Mouse (Mus musculus) erythroblast, embryonic 14.5 days (primary cell): Measurements from ENCODE around the gene Slc6a13.

Experiments
- GATA1 ChIP-seq: IDR thresholded peaks from 2 replicates; pipeline ENCODE4 v1.6.1; 2012; ENCODE audit warnings: low read length, inconsistent platforms, mixed read lengths
- TAL1 ChIP-seq: IDR thresholded peaks from 3 replicates; pipeline ENCODE4 v1.6.1; 2012; ENCODE audit warnings: low read length, inconsistent platforms, mixed read lengths

DNA sequence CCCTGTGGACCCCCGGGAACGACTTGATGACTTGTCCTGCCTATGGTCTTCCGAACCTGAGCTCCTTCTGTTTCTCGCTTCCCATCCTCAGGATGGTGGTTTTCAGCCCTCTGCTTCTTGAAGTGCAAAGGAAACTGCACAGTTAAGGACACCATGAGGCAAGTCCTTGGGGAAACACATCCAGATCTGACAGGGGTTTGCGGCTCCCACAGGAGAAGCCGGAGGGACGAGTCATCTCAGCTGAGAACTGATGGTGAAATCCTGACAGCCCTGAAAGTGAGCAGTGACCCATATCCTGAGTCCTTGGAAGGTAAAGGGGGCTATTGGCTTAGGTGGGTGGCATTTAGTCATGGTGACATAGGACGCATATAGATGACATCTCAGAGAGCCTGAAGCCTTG lies 80.5 kb downstream of the Slc6a13 start:
- TF ChIP-seq GATA1 = no peak
- no peak for TF ChIP-seq TAL1
